Mouse (Mus musculus): ENCODE measurements around the gene Thsd4. TPM values are rescaled to one million over a fixed set of nuclear protein-coding genes. Genes with fewer than 3 reads are reported as not detected.

The Thsd4 gene
- polyA plus RNA-seq, 1 experiment: 0.65 TPM

DNA sequence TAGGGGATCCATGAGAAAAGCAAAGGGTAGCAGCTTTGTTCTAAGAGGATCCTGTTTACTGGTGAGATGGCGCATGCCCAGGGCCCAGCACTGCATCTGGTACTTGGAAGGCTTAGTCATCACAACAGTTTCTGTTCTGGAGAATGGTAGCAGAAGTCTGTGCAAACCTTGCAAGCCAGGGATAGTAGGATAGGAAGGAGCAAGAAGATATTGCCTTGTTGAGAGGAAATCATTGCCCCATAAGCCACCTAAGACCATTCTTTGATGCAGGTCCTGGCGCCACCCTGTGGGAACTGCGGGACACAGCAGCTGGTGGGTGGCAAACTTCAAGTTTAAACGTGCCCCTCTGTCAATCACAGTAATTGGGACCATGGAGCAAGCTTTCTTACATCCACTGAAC is 354.9 kb downstream of the Thsd4 start:
- Histone ChIP-seq H3K36me3 (replicated peaks; ENCODE audit: low read length) (no peaks in the 10 kb centered on the region), H3K9me3 (peaks cover 10% of the 10 kb centered on the region), H3K4me1 (peaks cover 4% of the 10 kb centered on the region; the same call in 1 of the 2 replicates), H3K27me3 (replicated peaks) (peaks cover 3% of the 10 kb centered on the region), H3K4me3 (replicated peaks) (no peak overlapping the region)
- TF ChIP-seq FLI1 (IDR thresholded peaks at IDR 0.05; ENCODE audit: low read length) (no peak), GATA1 (IDR thresholded peaks at IDR 0.05; ENCODE audit: borderline replicate concordance, low read length) (no peak)

DNA sequence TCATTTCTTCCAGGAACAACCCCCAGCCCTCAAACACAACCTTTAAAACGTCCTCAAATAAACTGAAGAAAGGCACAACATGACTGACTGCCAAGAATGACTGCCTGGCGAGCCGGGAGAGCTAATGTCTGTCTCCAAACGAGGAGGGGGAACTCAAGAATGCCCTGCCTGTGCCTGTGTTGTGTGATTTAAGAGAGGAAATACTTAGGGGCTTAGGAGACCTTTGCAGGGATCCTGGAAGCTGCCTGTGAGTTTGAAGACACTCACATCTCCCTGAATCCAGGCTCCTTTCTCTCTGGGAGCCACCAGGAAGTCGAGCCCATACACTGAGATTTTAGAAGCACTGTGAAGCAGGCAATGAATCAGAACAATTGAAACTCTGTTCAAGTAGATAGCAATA is 361.0 kb downstream of the Thsd4 start:
- Histone ChIP-seq H3K36me3 (replicated peaks; ENCODE audit: low read length) (no peaks in the 10 kb centered on the region), H3K9me3 (peaks cover 10% of the 10 kb centered on the region; the same call in 1 of the 2 replicates), H3K4me3 (replicated peaks) (no peak overlapping the region), H3K27me3 (replicated peaks) (peaks cover 5% of the 10 kb centered on the region), H3K4me1 (no peaks in the 10 kb centered on the region)
- TF ChIP-seq GATA1 (IDR thresholded peaks at IDR 0.05; ENCODE audit: borderline replicate concordance, low read length) (no peak), FLI1 (IDR thresholded peaks at IDR 0.05; ENCODE audit: low read length) (no peak)

DNA sequence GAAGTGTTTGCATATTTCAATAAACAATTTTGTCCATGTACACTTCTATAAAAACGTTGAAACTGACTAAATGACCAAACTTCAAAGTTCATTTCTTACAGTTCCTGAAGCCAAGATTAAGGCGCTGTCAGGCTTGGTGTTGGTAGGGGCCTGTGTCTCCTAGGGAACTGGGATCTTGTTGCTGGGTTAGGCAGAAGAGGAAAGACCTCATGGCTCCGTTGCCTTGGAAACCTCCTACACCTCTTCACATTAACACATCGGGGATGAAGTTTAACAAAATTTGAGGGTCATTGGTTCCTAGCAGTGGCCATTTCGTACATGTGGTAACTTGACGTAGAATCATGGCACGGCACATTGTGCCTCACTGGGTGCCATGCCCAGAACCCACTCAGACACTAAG is 361.7 kb downstream of the Thsd4 start:
- TF ChIP-seq FLI1 (IDR thresholded peaks at IDR 0.05; ENCODE audit: low read length) (no peak), GATA1 (IDR thresholded peaks at IDR 0.05; ENCODE audit: borderline replicate concordance, low read length) (no peak)
- Histone ChIP-seq H3K36me3 (replicated peaks; ENCODE audit: low read length) (no peaks in the 10 kb centered on the region), H3K27me3 (replicated peaks) (peaks cover 3% of the 10 kb centered on the region), H3K9me3 (peaks cover 10% of the 10 kb centered on the region; the same call in 1 of the 2 replicates), H3K4me3 (replicated peaks) (no peak overlapping the region), H3K4me1 (no peaks in the 10 kb centered on the region)

DNA sequence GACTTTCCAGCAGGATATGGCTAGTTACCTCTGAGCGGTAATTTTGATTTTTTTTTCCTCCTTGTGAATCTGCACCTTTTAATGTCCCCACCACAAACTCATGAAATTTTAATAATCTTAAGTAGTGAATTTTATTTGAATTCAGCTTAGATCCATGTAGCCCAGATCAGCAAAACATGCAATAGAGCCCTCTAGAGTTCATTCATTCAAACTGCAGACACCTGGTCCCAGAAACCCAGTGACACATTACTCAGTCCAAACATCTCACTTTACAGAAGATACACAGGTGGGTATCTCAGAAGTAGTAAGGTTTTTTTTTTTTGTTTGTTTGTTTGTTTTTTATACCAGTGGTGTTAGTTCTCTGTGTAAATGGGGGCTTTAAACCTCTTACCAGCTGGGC is 368.9 kb downstream of the Thsd4 start:
- H3K27me3 ChIP-seq (replicated peaks): no peaks in the 10 kb centered on the region
- TF ChIP-seq GATA1 (IDR thresholded peaks at IDR 0.05; ENCODE audit: borderline replicate concordance, low read length) (no peak), FLI1 (IDR thresholded peaks at IDR 0.05; ENCODE audit: low read length) (no peak)

DNA sequence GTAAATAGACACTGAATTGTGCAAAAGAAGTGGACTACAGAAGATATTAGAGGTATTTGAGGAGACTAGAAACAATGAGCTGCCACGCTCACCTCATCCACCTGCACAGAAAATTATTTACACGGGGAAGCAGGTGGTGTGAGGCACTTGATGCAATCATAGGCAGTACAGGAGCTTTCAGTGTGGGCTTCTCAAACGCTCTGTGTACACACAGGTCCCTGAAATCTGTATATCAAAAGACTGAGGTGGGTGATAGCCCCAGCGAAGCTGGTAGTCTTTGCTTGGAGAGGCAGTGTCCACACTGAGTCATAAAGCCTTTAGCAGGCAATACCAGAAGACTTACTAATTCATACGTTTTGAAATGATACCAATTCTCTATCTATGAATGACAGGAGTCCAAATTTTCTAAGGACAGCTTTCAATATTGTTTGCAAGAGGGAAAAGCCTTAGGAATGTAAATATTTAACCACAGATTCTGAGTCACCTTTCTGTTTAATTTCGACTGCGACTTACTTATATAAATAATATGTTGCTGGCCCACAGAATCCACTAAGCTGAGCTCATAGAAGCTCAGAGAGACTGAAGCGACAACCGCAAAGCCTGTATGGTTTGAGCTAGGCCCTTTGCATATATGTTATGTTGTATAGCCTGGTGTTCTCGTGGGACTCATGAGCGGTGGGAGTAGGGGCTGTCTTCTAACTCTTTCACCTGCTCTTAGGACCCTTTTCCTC is 369.8 kb downstream of the Thsd4 start:
- H3K9me3 ChIP-seq: 0 out of 2 replicates have a peak, but pooled peaks cover 3% of the 10 kb centered on the region
- no peaks in the 10 kb centered on the region for H3K4me1 ChIP-seq
- H3K4me3 ChIP-seq (replicated peaks): no peak overlapping the region
- H3K27me3 ChIP-seq (replicated peaks): no peaks in the 10 kb centered on the region
- H3K36me3 ChIP-seq (replicated peaks; ENCODE audit: low read length): no peaks in the 10 kb centered on the region
- TF ChIP-seq GATA1 (IDR thresholded peaks at IDR 0.05; ENCODE audit: borderline replicate concordance, low read length): no peak
- no peak for TF ChIP-seq FLI1 (IDR thresholded peaks at IDR 0.05; ENCODE audit: low read length)

More for the DNA sequence above, 368.9 kb downstream of the Thsd4 start:
- Histone ChIP-seq H3K4me1 (no peaks in the 10 kb centered on the region), H3K4me3 (replicated peaks) (no peak overlapping the region), H3K9me3 (0 out of 2 replicates have a peak, but pooled peaks cover 3% of the 10 kb centered on the region), H3K36me3 (replicated peaks; ENCODE audit: low read length) (no peaks in the 10 kb centered on the region)

DNA sequence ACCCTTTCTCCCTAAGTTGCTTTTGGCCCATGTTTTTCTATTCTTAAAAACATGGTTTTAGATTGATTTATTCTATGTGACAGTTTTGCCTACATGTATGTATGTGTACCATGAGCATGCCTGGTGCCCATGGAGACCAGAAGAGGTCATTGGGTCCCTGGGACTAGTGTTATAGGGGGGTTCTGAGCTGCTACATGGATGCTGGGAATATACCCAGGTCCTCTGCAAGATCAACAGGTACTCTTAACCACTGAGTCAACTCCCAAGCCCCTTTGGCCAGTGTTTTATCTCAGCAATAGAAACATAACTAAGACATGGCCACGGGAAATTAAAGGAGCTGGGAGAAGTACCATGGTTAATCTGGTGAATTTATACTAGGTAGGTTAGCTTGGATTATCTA is 371.3 kb downstream of the Thsd4 start:
- 0 out of 2 replicates have a peak, but pooled peaks cover 3% of the 10 kb centered on the region for H3K9me3 ChIP-seq
- TF ChIP-seq GATA1 (IDR thresholded peaks at IDR 0.05; ENCODE audit: borderline replicate concordance, low read length) (no peak), FLI1 (IDR thresholded peaks at IDR 0.05; ENCODE audit: low read length) (no peak)
- H3K36me3 ChIP-seq (replicated peaks; ENCODE audit: low read length): no peaks in the 10 kb centered on the region
- no peak overlapping the region for H3K4me3 ChIP-seq (replicated peaks)
- no peaks in the 10 kb centered on the region for H3K27me3 ChIP-seq (replicated peaks)
- no peaks in the 10 kb centered on the region for H3K4me1 ChIP-seq

DNA sequence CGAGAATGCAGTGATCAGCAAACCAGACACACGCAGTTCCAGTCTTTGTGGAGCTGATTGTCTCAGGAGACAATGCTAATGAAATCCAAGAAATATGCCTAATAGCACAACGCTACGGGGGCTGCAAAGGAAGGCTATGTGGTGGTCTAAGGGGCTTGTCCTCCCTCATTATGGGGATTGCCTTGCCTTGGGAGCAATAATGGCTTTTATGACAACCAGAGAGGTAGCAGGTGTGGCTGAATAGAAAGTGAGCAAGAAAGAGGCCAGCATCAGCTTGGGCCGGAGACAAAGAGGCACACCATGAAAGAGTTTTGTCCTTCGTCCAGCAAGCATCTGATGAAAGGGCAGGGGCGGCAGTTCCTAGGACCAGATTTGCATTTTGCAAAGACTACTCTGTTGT is 372.9 kb downstream of the Thsd4 start:
- H3K9me3 ChIP-seq: 0 out of 2 replicates have a peak, but pooled peaks cover 3% of the 10 kb centered on the region
- TF ChIP-seq GATA1 (IDR thresholded peaks at IDR 0.05; ENCODE audit: borderline replicate concordance, low read length) (no peak), FLI1 (IDR thresholded peaks at IDR 0.05; ENCODE audit: low read length) (no peak)

DNA sequence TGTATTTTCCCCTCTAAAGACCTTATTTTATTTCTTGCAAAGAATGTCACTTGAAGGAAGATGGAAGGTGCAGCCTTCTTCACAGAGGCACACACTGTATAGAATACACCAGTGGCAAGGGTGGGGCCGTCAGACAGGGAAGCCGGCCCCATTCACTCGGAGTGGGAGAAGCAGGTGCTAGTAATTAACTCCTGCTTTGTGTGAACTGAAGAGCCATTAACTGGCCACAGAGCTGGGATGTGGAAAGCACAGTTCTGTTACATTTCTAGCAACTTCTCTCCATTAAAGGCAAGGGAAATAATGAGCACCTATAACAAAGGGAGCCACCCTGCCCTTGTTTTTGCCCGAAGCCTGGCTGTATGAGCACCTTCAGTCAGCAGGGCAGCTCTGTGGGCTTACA is 374.4 kb downstream of the Thsd4 start:
- Histone ChIP-seq H3K4me3 (replicated peaks) (no peak overlapping the region), H3K9me3 (0 out of 2 replicates have a peak, but pooled peaks cover 1% of the 10 kb centered on the region), H3K36me3 (replicated peaks; ENCODE audit: low read length) (no peaks in the 10 kb centered on the region), H3K4me1 (no peaks in the 10 kb centered on the region), H3K27me3 (replicated peaks) (peaks cover 2% of the 10 kb centered on the region)
- no peak for TF ChIP-seq GATA1 (IDR thresholded peaks at IDR 0.05; ENCODE audit: borderline replicate concordance, low read length)
- no peak for TF ChIP-seq FLI1 (IDR thresholded peaks at IDR 0.05; ENCODE audit: low read length)

More for the DNA sequence above, 372.9 kb downstream of the Thsd4 start:
- Histone ChIP-seq H3K4me1 (no peaks in the 10 kb centered on the region), H3K36me3 (replicated peaks; ENCODE audit: low read length) (no peaks in the 10 kb centered on the region), H3K4me3 (replicated peaks) (no peak overlapping the region), H3K27me3 (replicated peaks) (peaks cover 2% of the 10 kb centered on the region)

DNA sequence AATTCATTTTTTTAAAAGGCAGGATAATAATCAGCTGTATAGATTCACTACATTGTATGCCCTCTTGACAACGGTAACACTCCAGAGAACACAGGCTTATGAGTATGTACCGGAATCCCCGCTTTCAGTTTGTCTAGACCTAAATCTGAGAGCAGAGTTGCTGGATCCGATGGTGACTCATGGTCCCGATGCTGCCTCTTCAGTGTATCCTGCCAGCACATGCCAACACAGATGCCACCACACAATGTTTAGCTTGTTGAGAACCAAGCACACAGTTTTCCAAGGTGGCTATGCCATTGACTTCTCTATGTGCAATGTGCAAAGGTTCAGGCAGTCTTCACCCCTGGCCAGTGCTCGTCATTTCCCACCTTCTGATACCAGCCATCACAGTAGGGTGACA is 378.0 kb downstream of the Thsd4 start:
- no peaks in the 10 kb centered on the region for H3K9me3 ChIP-seq
- H3K4me3 ChIP-seq (replicated peaks): no peak overlapping the region
- no peaks in the 10 kb centered on the region for H3K36me3 ChIP-seq (replicated peaks; ENCODE audit: low read length)
- no peaks in the 10 kb centered on the region for H3K4me1 ChIP-seq
- TF ChIP-seq FLI1 (IDR thresholded peaks at IDR 0.05; ENCODE audit: low read length) (no peak), GATA1 (IDR thresholded peaks at IDR 0.05; ENCODE audit: borderline replicate concordance, low read length) (no peak)
- peaks cover 14% of the 10 kb centered on the region for H3K27me3 ChIP-seq (replicated peaks)

DNA sequence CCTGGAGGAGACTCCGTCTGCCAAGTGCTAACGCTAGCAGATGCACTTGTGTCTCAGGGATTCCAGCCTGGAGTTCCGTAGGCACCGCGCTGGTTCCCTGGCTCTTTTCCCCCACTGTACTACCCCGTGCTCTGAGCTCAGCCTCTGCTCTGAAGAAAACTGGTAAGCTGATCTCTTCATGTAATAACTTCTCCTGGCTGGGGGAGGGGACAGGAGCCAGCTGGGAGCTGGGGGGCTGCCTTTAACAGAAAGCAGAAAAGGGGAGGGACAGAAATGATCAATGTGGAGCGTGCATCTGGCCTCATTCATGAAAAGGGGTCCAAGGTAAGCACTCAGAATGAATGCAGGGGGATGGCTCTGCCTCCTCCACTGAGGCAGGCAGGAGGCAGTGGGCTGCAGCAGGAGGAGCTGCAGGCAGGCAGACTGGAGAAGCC is 380.7 kb downstream of the Thsd4 start:
- Histone ChIP-seq H3K4me1 (no peaks in the 10 kb centered on the region), H3K4me3 (replicated peaks) (no peak overlapping the region), H3K9me3 (no peaks in the 10 kb centered on the region), H3K27me3 (replicated peaks) (peaks cover 14% of the 10 kb centered on the region), H3K36me3 (replicated peaks; ENCODE audit: low read length) (no peaks in the 10 kb centered on the region)
- TF ChIP-seq GATA1 (IDR thresholded peaks at IDR 0.05; ENCODE audit: borderline replicate concordance, low read length) (no peak), FLI1 (IDR thresholded peaks at IDR 0.05; ENCODE audit: low read length) (no peak)
